Mouse (Mus musculus): ENCODE data around the gene Arhgef26.

DNA sequence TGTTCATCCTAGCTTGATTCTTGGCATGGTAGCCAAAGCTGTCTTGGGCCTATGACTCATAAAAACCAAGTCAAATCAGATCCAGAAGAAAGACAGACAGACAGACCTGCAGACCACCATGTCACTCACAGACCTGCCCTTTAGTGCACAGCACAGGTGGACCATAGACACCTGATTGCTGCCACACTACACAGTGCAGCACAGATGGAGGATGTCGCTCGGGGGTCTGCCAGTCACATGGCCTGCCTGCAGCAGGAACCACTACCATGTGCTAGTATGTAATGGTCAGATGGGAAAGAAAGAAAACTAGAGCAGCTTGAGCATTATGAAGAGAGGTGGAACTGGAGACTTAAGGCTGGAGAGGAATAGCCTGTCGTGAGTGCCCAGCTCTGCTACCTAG is 27.7 kb upstream of the Arhgef26 start:
- TF ChIP-seq CTCF (IDR thresholded peaks at IDR 0.05), result no peak
- TF ChIP-seq EP300 (IDR thresholded peaks at IDR 0.05), result no peak
